Mouse (Mus musculus): ENCODE measurements around the gene Dnm3. TPM values are rescaled to one million over a fixed set of nuclear protein-coding genes. Genes with fewer than 3 reads are reported as not detected.

The Dnm3 gene
- polyA plus RNA-seq, 1 experiment from 2014 or later, result 12.9 TPM

DNA sequence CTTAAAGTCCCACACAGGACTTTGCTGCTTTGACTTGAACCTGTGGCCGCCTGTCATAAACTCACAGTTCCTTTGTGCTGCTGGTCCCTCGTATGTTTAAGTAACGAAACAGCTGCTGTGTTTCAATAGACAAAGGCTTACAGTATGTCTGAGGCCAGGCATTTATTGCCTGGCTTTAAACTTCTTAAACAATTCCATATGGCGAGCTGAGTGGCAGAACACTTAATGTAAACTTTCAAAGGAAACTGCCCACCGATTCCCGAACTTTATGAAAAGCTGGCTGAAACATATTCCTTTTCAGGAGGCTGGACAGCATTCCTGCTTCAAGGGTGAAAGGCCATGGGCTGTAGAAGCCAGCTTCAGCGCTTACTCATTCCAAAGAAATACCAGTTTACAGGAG, 460.9 kb downstream of the Dnm3 start:
- peak overlapping the region; percentile 72 for H3K27ac ChIP-seq (ENCODE audit: low read depth, low read length)
- no peak overlapping the region for H3K9ac ChIP-seq (ENCODE audit: low read length)
- no peak overlapping the region for H3K4me3 ChIP-seq (ENCODE audit: low read depth, low read length)
- no peak for ATAC-seq (ENCODE audit: insufficient read depth, low FRiP score, low TSS enrichment)
- no peaks in the 10 kb centered on the region for H3K27me3 ChIP-seq (ENCODE audit: control insufficient read depth, insufficient read depth, low read length)
- no peaks in the 10 kb centered on the region for H3K36me3 ChIP-seq (ENCODE audit: control insufficient read depth, insufficient read depth, low read length)
- H3K4me2 ChIP-seq (ENCODE audit: low read depth), result no peak overlapping the region
- no peak for DNase-seq (ENCODE audit: low spot score)
- no peaks in the 10 kb centered on the region for H3K9me3 ChIP-seq (ENCODE audit: control insufficient read depth, low read length)
- 36% methylated on average over 7 of the region's 7 CpGs for WGBS
- H3K4me1 ChIP-seq (ENCODE audit: control insufficient read depth, insufficient read depth, low read length), result peaks cover 4% of the 10 kb centered on the region; the same call in 1 of the 2 replicates

DNA sequence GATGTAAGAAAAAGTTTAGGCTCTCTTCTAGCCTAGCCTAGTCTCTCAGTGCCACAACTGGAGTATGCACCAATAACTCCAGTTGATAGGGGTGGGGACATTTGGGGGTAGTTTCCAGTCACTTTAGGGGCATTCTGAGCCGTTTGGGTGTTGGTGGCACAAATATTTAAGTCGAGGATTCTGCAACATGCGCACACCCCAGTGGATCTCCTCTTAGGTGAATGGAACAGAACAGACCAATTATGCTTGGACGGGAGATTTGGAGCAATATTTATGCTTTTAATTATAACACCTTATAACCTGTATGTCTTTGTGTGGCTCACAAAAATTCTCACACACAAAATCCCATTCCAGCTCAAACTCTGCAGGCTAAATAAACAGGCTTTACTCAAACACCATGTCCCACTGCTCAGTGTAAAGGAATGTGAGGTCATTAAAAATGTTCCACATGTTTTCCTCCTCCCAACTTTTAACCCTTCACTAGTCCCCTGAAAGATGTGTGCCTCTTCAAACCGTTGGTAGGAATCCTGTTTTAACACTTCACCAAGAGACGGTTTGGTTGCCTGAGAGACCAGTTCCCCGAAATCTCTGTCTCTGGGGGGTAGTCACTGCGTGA, 462.5 kb downstream of the Dnm3 start:
- no peaks in the 10 kb centered on the region for H3K9me3 ChIP-seq (ENCODE audit: control insufficient read depth, low read length)
- 59% methylated on average over 8 of the region's 8 CpGs for WGBS
- H3K4me3 ChIP-seq (ENCODE audit: low read depth, low read length), result no peak overlapping the region
- H3K4me2 ChIP-seq (ENCODE audit: low read depth), result no peak overlapping the region
- no peak for DNase-seq (ENCODE audit: low spot score)
- H3K36me3 ChIP-seq (ENCODE audit: control insufficient read depth, insufficient read depth, low read length), result no peaks in the 10 kb centered on the region
- H3K4me1 ChIP-seq (ENCODE audit: control insufficient read depth, insufficient read depth, low read length), result peaks cover 4% of the 10 kb centered on the region; the same call in 1 of the 2 replicates
- no peaks in the 10 kb centered on the region for H3K27me3 ChIP-seq (ENCODE audit: control insufficient read depth, insufficient read depth, low read length)
- peak overlapping the region; percentile 72 for H3K27ac ChIP-seq (ENCODE audit: low read depth, low read length)
- ATAC-seq (ENCODE audit: insufficient read depth, low FRiP score, low TSS enrichment), result no peak
- no peak overlapping the region for H3K9ac ChIP-seq (ENCODE audit: low read length)

DNA sequence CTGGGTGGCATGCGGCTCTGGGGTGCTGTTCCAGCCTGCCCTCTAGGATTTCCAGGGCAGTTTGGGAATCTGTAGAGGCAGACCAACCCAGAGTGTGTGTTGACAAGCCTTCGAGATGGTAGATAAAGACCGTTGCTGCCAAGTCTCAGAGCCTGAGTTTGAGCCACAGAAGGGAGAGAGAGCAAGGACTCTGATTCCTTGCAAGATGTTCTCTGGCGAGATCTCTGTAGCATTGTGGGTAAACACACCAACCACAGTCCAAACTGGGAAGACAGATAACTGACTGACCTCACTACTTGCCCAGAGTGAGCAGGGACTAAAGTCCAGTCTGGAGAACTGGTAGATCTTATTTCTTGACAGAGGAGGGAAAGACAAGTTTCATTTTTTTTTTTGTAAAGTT, 464.3 kb downstream of the Dnm3 start:
- H3K4me3 ChIP-seq (ENCODE audit: low read depth, low read length), result no peak overlapping the region
- DNase-seq (ENCODE audit: low spot score) (no peak), ATAC-seq (ENCODE audit: insufficient read depth, low FRiP score, low TSS enrichment) (no peak)
- peaks cover 4% of the 10 kb centered on the region; the same call in 1 of the 2 replicates for H3K4me1 ChIP-seq (ENCODE audit: control insufficient read depth, insufficient read depth, low read length)
- no peaks in the 10 kb centered on the region for H3K27me3 ChIP-seq (ENCODE audit: control insufficient read depth, insufficient read depth, low read length)
- no peaks in the 10 kb centered on the region for H3K36me3 ChIP-seq (ENCODE audit: control insufficient read depth, insufficient read depth, low read length)
- no peak overlapping the region for H3K4me2 ChIP-seq (ENCODE audit: low read depth)
- no peaks in the 10 kb centered on the region for H3K9me3 ChIP-seq (ENCODE audit: control insufficient read depth, low read length)
- WGBS, result 84% methylated on average over 4 of the region's 4 CpGs
- H3K9ac ChIP-seq (ENCODE audit: low read length), result no peak overlapping the region
- H3K27ac ChIP-seq (ENCODE audit: low read depth, low read length), result 0 out of 2 replicates have a peak overlapping the region, but pooled peaks have one; percentile 17

DNA sequence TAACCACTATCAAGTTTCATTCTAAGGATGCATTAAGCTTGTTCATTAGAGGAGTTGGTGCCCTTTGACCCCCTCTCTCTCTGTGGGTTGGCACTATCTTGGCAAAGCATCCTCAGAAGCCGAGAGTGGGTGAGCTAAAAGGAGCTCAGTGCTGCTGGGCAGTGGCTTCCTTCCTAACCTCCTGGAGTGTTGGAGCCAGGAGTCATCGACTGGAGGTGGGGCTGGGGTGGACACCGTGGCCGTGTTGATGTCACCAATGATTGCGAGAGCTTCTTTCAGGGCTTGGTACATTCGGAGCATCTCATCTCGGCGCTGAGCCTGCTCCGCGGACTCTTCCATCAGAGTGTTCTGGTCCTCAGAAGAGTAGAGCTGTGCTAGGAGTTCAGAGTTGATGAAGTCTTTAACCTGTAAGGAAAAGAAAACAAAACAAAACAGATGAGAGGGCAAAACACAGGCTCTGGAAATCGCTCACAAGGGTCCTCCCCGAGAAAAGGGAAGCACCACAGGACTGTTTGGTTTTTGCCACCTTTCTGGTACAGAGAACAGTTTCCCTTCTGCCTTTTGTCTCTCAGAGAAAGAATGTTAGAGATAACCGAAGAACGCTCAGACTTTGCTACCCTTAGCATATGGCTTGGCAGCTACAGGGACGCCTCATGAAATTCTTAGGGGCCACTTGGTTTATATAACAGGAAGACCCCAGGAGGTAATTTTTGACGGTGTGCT, 466.1 kb downstream of the Dnm3 start:
- Histone ChIP-seq H3K9me3 (ENCODE audit: control insufficient read depth, low read length) (no peaks in the 10 kb centered on the region), H3K9ac (ENCODE audit: low read length) (no peak overlapping the region), H3K4me3 (ENCODE audit: low read depth, low read length) (no peak overlapping the region), H3K4me2 (ENCODE audit: low read depth) (no peak overlapping the region), H3K27me3 (ENCODE audit: control insufficient read depth, insufficient read depth, low read length) (no peaks in the 10 kb centered on the region), H3K27ac (ENCODE audit: low read depth, low read length) (no peak overlapping the region), H3K36me3 (ENCODE audit: control insufficient read depth, insufficient read depth, low read length) (no peaks in the 10 kb centered on the region), H3K4me1 (ENCODE audit: control insufficient read depth, insufficient read depth, low read length) (peaks cover 3% of the 10 kb centered on the region; the same call in 1 of the 2 replicates)
- WGBS, result 84% methylated on average over 16 of the region's 16 CpGs
- no peak for DNase-seq (ENCODE audit: low spot score)
- ATAC-seq (ENCODE audit: insufficient read depth, low FRiP score, low TSS enrichment), result no peak

DNA sequence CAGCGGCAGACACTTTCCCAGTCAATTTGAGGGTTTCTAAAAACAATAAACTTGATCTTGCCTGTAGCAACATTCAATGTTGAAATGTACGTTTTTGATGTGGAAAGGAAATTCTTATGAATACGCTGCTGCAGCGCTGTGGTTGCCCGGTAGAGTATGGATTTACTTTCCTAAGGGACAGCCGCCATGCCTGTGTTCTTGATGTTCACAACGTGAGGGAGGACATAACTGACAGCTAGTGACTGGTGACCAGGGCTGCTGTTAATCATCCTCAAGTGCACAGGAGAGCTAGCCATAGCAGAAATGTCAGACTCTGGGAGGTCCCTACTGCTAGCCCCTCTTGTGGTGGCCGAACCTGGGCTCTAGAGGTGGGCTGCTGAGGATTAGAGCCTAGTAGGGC, 468.7 kb downstream of the Dnm3 start:
- ATAC-seq (ENCODE audit: insufficient read depth, low FRiP score, low TSS enrichment) (no peak), DNase-seq (ENCODE audit: low spot score) (no peak)
- H3K4me2 ChIP-seq (ENCODE audit: low read depth), result no peak overlapping the region
- H3K9me3 ChIP-seq (ENCODE audit: control insufficient read depth, low read length), result no peaks in the 10 kb centered on the region
- no peaks in the 10 kb centered on the region for H3K36me3 ChIP-seq (ENCODE audit: control insufficient read depth, insufficient read depth, low read length)
- no peak overlapping the region; the same call in 1 of the 2 replicates for H3K9ac ChIP-seq (ENCODE audit: low read length)
- peak overlapping the region; percentile 75 for H3K27ac ChIP-seq (ENCODE audit: low read depth, low read length)
- WGBS, result 64% methylated on average over 8 of the region's 8 CpGs
- H3K4me3 ChIP-seq (ENCODE audit: low read depth, low read length), result no peak overlapping the region
- peaks cover 6% of the 10 kb centered on the region for H3K4me1 ChIP-seq (ENCODE audit: control insufficient read depth, insufficient read depth, low read length)
- no peaks in the 10 kb centered on the region for H3K27me3 ChIP-seq (ENCODE audit: control insufficient read depth, insufficient read depth, low read length)

DNA sequence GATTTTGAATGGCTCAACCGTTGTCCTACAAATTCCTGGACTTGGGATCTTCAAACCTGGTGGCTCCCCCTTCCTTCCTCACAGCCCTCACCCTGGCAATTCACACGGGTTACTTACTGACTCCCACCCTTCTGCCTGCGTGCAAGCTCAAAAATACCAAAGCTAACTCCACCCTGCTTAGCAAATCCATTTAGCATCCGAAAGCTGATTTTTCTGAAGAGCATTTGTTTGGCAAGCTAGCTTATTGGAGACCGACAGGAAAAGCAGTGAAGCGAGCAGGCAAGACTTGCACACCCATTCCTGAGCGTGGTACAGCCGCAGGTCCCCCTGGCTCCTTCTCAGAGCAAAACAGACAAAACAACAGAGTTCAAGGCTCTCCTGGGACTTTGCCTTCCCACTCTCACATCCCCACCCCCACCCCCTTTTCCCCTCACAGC, 469.2 kb downstream of the Dnm3 start:
- H3K27ac ChIP-seq (ENCODE audit: low read depth, low read length), result peak overlapping the region; percentile 75
- H3K9ac ChIP-seq (ENCODE audit: low read length), result peak overlapping the region; percentile 1; the same call in 1 of the 2 replicates
- H3K4me2 ChIP-seq (ENCODE audit: low read depth), result no peak overlapping the region
- H3K27me3 ChIP-seq (ENCODE audit: control insufficient read depth, insufficient read depth, low read length), result no peaks in the 10 kb centered on the region
- H3K36me3 ChIP-seq (ENCODE audit: control insufficient read depth, insufficient read depth, low read length), result no peaks in the 10 kb centered on the region
- ATAC-seq (ENCODE audit: insufficient read depth, low FRiP score, low TSS enrichment) (no peak), DNase-seq (ENCODE audit: low spot score) (no peak)
- 49% methylated on average over 8 of the region's 8 CpGs for WGBS
- no peak overlapping the region for H3K4me3 ChIP-seq (ENCODE audit: low read depth, low read length)
- no peaks in the 10 kb centered on the region for H3K9me3 ChIP-seq (ENCODE audit: control insufficient read depth, low read length)
- peaks cover 10% of the 10 kb centered on the region for H3K4me1 ChIP-seq (ENCODE audit: control insufficient read depth, insufficient read depth, low read length)

DNA sequence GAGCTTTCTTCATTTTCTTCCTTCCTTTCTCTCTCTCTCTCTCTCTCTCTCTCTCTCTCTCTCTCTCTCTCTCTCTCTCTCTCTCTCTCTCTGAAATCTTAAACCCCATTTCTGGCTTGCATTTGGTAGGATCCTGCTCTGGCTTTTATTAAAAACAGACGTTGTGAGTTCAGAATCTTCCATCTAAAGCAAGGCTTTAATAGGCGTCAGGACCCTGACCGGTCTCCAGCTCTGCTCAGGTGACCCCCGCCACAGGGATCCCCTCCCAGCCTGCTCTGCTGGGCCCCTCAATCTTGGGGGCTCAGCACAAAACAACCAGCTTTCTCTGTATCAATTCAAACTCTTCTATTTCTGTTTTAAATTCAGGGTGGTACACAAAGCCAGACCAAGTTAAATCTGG, 469.6 kb downstream of the Dnm3 start:
- 62% methylated on average over 4 of the region's 4 CpGs for WGBS
- Histone ChIP-seq H3K27ac (ENCODE audit: low read depth, low read length) (peak overlapping the region; percentile 75), H3K4me1 (ENCODE audit: control insufficient read depth, insufficient read depth, low read length) (peaks cover 13% of the 10 kb centered on the region), H3K4me3 (ENCODE audit: low read depth, low read length) (no peak overlapping the region), H3K27me3 (ENCODE audit: control insufficient read depth, insufficient read depth, low read length) (no peaks in the 10 kb centered on the region), H3K9ac (ENCODE audit: low read length) (no peak overlapping the region), H3K4me2 (ENCODE audit: low read depth) (no peak overlapping the region), H3K9me3 (ENCODE audit: control insufficient read depth, low read length) (no peaks in the 10 kb centered on the region), H3K36me3 (ENCODE audit: control insufficient read depth, insufficient read depth, low read length) (no peaks in the 10 kb centered on the region)
- DNase-seq (ENCODE audit: low spot score) (no peak), ATAC-seq (ENCODE audit: insufficient read depth, low FRiP score, low TSS enrichment) (no peak)

DNA sequence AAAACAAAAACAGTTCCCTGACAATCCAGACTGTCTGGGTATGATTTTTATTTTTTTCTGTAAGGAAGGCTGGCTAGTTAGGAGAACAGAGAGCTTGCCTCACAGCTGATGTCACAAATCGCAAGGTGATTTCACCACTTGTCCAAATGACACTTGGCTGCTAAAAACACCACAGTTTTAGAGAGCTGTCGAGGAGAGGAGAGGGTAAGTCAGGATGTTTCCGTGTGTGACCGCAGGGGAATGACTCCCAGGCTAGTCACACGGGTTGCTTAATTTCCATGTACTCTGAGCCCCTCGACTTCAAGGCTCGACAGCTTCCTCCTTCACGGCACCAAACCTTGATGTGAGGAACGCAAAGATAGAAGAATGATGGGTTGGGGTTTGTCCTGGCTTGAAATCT, 471.7 kb downstream of the Dnm3 start:
- Histone ChIP-seq H3K9ac (ENCODE audit: low read length) (no peak overlapping the region), H3K4me2 (ENCODE audit: low read depth) (no peak overlapping the region), H3K9me3 (ENCODE audit: control insufficient read depth, low read length) (no peaks in the 10 kb centered on the region), H3K4me3 (ENCODE audit: low read depth, low read length) (no peak overlapping the region), H3K36me3 (ENCODE audit: control insufficient read depth, insufficient read depth, low read length) (no peaks in the 10 kb centered on the region), H3K27ac (ENCODE audit: low read depth, low read length) (0 out of 2 replicates have a peak overlapping the region, but pooled peaks have one; percentile 20), H3K27me3 (ENCODE audit: control insufficient read depth, insufficient read depth, low read length) (no peaks in the 10 kb centered on the region), H3K4me1 (ENCODE audit: control insufficient read depth, insufficient read depth, low read length) (peaks cover 13% of the 10 kb centered on the region)
- DNase-seq (ENCODE audit: low spot score), result no peak
- no peak for ATAC-seq (ENCODE audit: insufficient read depth, low FRiP score, low TSS enrichment)
- 64% methylated on average over 9 of the region's 9 CpGs for WGBS
